Mouse (Mus musculus): ENCODE measurements at regions not wholly inside any gene's neighbourhood (a gene's known extent, or its start where the extent isn't known, plus 50 kb on each side); places are given as distances from the start of the nearest gene placed in this dataset.

DNA sequence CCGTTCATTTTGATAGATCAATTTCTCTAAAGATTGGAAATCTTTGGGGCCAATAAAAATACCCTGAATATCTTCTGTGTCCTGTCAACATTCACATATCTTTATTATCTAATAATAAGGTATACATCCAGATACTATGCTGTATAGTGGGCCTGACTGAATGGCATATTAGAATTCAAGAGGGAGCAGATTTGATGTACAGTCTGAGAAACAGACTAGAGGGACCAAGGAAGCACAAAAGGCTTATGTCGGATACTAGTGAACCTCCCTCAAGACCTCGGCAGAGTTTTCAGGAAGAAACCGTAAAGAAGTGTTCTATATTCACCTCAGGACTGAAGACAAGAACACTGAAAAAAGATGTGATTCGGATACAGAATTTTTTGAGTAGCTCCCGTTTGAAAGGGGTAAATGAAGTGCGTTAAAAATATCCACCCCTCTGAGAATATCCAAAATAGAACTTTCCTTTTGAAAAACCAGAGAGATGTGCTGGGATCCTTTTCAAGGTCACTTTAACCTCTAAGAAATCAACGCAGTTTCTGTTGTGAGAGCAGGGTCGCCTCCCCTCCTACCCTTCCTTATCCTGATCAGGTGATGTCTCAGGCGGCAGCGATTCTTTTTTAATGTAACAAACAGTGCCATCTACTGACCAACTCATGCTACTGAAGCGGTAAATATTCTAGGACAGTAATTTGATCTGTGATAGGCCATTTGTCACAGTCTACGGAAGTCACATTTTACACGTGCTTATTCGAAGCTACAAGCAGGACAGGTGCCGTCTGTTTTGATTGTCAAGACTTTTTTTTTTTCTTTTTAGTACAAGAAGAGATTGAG, 485.1 kb upstream of the Hsf2 start:
- H3K27me3 ChIP-seq (ENCODE audit: control insufficient read depth, insufficient read depth, low read length), result no peaks in the 10 kb centered on the region
- peak overlapping the region; percentile 20 for H3K4me3 ChIP-seq (ENCODE audit: low read depth, low read length)
- peak overlapping the region; percentile 27; the same call in 1 of the 2 replicates for H3K27ac ChIP-seq (ENCODE audit: low read depth)
- H3K4me1 ChIP-seq (ENCODE audit: control insufficient read depth, insufficient read depth), result no peaks in the 10 kb centered on the region
- H3K9me3 ChIP-seq (replicated peaks; ENCODE audit: control insufficient read depth, low read length), result no peaks in the 10 kb centered on the region
- TF ChIP-seq EP300 (IDR thresholded peaks at IDR 0.05; ENCODE audit: low read depth) (no peak), CTCF (IDR thresholded peaks at IDR 0.05; ENCODE audit: low read depth) (peak; percentile 80)
- peak overlapping the region; percentile 50 for H3K4me2 ChIP-seq (ENCODE audit: low read depth, low read length)
- ATAC-seq (ENCODE audit: insufficient read depth, low read depth), result peak; percentile 82
- no peak overlapping the region for H3K9ac ChIP-seq (replicated peaks; ENCODE audit: low read depth, low read length)
- H3K36me3 ChIP-seq (replicated peaks; ENCODE audit: control insufficient read depth, insufficient read depth, low read length), result no peaks in the 10 kb centered on the region
- DNase-seq (ENCODE audit: low spot score), result peak; percentile 74
- WGBS, result 21% methylated on average over 16 of the region's 16 CpGs

DNA sequence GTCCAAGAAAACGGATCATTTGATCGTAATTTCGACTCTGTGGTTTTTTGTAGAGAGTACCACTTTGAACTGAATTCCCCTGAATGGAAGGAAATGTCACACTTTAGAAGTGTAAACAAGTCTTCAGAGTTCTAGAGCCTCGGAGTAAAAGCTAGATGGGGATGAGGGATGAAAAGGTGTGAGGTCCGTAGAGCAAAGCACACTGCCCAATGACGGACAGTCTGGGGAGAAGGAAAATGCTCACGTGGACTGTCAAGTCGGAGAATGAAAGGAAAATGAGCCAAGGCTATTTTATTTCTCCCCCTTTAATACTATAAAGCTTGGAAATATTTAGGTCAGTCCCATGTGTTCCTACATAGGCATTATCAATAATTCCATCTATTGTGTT, 484.5 kb upstream of the Hsf2 start:
- H3K9ac ChIP-seq (replicated peaks; ENCODE audit: low read depth, low read length), result no peak overlapping the region
- no peaks in the 10 kb centered on the region for H3K27me3 ChIP-seq (ENCODE audit: control insufficient read depth, insufficient read depth, low read length)
- H3K9me3 ChIP-seq (replicated peaks; ENCODE audit: control insufficient read depth, low read length), result no peaks in the 10 kb centered on the region
- H3K36me3 ChIP-seq (replicated peaks; ENCODE audit: control insufficient read depth, insufficient read depth, low read length), result no peaks in the 10 kb centered on the region
- DNase-seq (ENCODE audit: low spot score) (no peak), ATAC-seq (ENCODE audit: insufficient read depth, low read depth) (no peak)
- 65% methylated on average over 8 of the region's 8 CpGs for WGBS
- H3K27ac ChIP-seq (ENCODE audit: low read depth), result no peak overlapping the region
- H3K4me3 ChIP-seq (ENCODE audit: low read depth, low read length), result no peak overlapping the region
- no peaks in the 10 kb centered on the region for H3K4me1 ChIP-seq (ENCODE audit: control insufficient read depth, insufficient read depth)
- no peak overlapping the region for H3K4me2 ChIP-seq (ENCODE audit: low read depth, low read length)
- TF ChIP-seq EP300 (IDR thresholded peaks at IDR 0.05; ENCODE audit: low read depth), result no peak
- no peak for TF ChIP-seq CTCF (IDR thresholded peaks at IDR 0.05; ENCODE audit: low read depth)

DNA sequence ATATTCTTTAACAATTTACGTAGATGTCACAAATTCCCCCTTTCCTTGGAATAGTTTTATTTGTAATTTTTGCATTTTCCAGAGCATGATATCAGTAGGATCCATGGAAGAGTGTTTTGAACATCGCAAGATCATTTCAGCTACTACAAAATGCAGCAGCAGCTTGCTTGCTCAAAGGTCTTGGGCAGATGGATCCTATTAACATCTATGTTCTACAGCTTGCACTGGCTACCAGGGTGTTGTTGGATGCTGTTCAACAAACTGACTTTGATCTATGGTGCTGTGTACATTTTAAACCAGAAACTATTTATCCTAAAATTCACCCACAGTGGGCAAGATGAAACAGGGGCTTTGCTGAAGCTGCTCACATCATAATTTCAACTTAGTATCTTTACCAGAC, 448.5 kb upstream of the Hsf2 start:
- no peak overlapping the region for H3K9ac ChIP-seq (replicated peaks; ENCODE audit: low read depth, low read length)
- no peaks in the 10 kb centered on the region for H3K9me3 ChIP-seq (replicated peaks; ENCODE audit: control insufficient read depth, low read length)
- H3K27me3 ChIP-seq (ENCODE audit: control insufficient read depth, insufficient read depth, low read length), result no peaks in the 10 kb centered on the region
- ATAC-seq (ENCODE audit: insufficient read depth, low read depth) (no peak), DNase-seq (ENCODE audit: low spot score) (no peak)
- H3K27ac ChIP-seq (ENCODE audit: low read depth), result no peak overlapping the region
- H3K4me2 ChIP-seq (ENCODE audit: low read depth, low read length), result no peak overlapping the region
- no peaks in the 10 kb centered on the region for H3K36me3 ChIP-seq (replicated peaks; ENCODE audit: control insufficient read depth, insufficient read depth, low read length)
- no peaks in the 10 kb centered on the region for H3K4me1 ChIP-seq (ENCODE audit: control insufficient read depth, insufficient read depth)
- TF ChIP-seq EP300 (IDR thresholded peaks at IDR 0.05; ENCODE audit: low read depth) (no peak), CTCF (IDR thresholded peaks at IDR 0.05; ENCODE audit: low read depth) (no peak)
- 90% methylated on average over 2 of the region's 2 CpGs for WGBS
- no peak overlapping the region for H3K4me3 ChIP-seq (ENCODE audit: low read depth, low read length)

DNA sequence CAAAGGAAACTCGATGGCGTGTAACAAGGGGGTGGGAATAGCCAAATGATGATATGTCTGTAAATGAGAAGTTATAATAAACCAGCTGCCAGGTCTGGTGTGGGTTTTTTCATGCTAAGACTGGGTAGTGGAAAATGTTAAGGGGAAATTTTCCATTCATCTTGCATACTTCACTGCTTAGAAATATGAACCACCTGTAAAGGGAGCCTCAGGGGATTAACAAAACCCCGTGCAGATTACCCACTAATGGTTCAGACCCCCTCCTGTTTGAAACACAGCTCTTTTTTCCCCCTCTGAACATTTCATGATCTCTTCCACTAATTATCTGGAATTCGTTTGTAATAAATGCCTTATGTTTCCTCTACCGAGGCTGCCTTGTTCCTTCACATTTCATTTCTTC, 446.0 kb upstream of the Hsf2 start:
- Histone ChIP-seq H3K4me2 (ENCODE audit: low read depth, low read length) (no peak overlapping the region), H3K4me3 (ENCODE audit: low read depth, low read length) (no peak overlapping the region), H3K9me3 (replicated peaks; ENCODE audit: control insufficient read depth, low read length) (no peaks in the 10 kb centered on the region), H3K27ac (ENCODE audit: low read depth) (no peak overlapping the region), H3K4me1 (ENCODE audit: control insufficient read depth, insufficient read depth) (no peaks in the 10 kb centered on the region), H3K27me3 (ENCODE audit: control insufficient read depth, insufficient read depth, low read length) (no peaks in the 10 kb centered on the region), H3K9ac (replicated peaks; ENCODE audit: low read depth, low read length) (no peak overlapping the region), H3K36me3 (replicated peaks; ENCODE audit: control insufficient read depth, insufficient read depth, low read length) (no peaks in the 10 kb centered on the region)
- TF ChIP-seq CTCF (IDR thresholded peaks at IDR 0.05; ENCODE audit: low read depth), result no peak
- TF ChIP-seq EP300 (IDR thresholded peaks at IDR 0.05; ENCODE audit: low read depth), result no peak
- DNase-seq (ENCODE audit: low spot score), result no peak
- 67% methylated on average over 5 of the region's 5 CpGs for WGBS
- ATAC-seq (ENCODE audit: insufficient read depth, low read depth), result no peak

DNA sequence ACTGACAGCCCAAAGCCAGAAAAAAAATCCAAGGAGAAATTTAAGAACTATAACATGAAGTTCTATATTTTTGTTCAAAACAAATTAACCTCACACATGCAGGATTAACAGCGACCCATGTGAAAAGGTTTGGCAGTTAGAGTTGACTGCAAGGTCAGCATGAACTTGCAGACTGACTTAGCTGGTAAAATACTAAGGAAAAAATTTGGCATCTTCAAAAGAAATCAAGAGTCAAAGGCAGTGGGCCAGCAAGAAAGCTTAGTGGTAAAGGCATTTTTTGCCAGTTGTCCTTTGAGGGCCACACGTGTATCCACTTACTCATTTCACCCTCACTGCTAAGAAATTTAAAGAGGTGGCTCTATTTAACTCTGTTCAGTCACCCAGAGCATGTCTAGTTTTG, 440.2 kb upstream of the Hsf2 start:
- H3K9ac ChIP-seq (replicated peaks; ENCODE audit: low read depth, low read length), result no peak overlapping the region
- no peaks in the 10 kb centered on the region for H3K27me3 ChIP-seq (ENCODE audit: control insufficient read depth, insufficient read depth, low read length)
- TF ChIP-seq EP300 (IDR thresholded peaks at IDR 0.05; ENCODE audit: low read depth) (no peak), CTCF (IDR thresholded peaks at IDR 0.05; ENCODE audit: low read depth) (no peak)
- DNase-seq (ENCODE audit: low spot score) (no peak), ATAC-seq (ENCODE audit: insufficient read depth, low read depth) (no peak)
- H3K4me2 ChIP-seq (ENCODE audit: low read depth, low read length), result no peak overlapping the region
- peaks cover 3% of the 10 kb centered on the region; the same call in 1 of the 2 replicates for H3K4me1 ChIP-seq (ENCODE audit: control insufficient read depth, insufficient read depth)
- no peak overlapping the region for H3K4me3 ChIP-seq (ENCODE audit: low read depth, low read length)
- no peaks in the 10 kb centered on the region for H3K9me3 ChIP-seq (replicated peaks; ENCODE audit: control insufficient read depth, low read length)
- no peak overlapping the region for H3K27ac ChIP-seq (ENCODE audit: low read depth)
- H3K36me3 ChIP-seq (replicated peaks; ENCODE audit: control insufficient read depth, insufficient read depth, low read length), result no peaks in the 10 kb centered on the region
- WGBS, result 73% methylated on average over 2 of the region's 2 CpGs

DNA sequence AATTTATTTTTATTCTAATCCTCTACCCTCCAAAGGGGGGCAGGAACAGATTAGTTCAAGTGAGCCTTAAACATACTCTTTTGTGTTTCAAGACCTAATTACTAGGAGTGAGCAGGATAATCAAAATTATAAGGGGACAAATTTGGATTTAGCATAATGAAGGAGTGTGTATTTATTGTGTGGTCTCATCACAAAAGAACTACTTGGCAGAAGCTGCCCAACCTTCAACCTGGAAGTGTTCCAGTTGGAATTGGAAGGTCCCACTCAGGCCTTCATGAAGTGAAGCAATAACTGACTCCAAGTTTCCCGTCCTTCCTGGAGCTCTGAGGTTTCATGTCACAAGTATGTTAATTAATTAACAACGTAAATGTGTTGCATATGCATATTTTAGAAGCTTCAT, 439.3 kb upstream of the Hsf2 start:
- Histone ChIP-seq H3K27me3 (ENCODE audit: control insufficient read depth, insufficient read depth, low read length) (no peaks in the 10 kb centered on the region), H3K9me3 (replicated peaks; ENCODE audit: control insufficient read depth, low read length) (no peaks in the 10 kb centered on the region), H3K4me2 (ENCODE audit: low read depth, low read length) (no peak overlapping the region), H3K36me3 (replicated peaks; ENCODE audit: control insufficient read depth, insufficient read depth, low read length) (no peaks in the 10 kb centered on the region), H3K4me1 (ENCODE audit: control insufficient read depth, insufficient read depth) (peaks cover 3% of the 10 kb centered on the region; the same call in 1 of the 2 replicates), H3K27ac (ENCODE audit: low read depth) (no peak overlapping the region), H3K9ac (replicated peaks; ENCODE audit: low read depth, low read length) (no peak overlapping the region), H3K4me3 (ENCODE audit: low read depth, low read length) (no peak overlapping the region)
- ATAC-seq (ENCODE audit: insufficient read depth, low read depth), result no peak
- 48% methylated on average over 2 of the region's 2 CpGs for WGBS
- no peak for DNase-seq (ENCODE audit: low spot score)
- TF ChIP-seq CTCF (IDR thresholded peaks at IDR 0.05; ENCODE audit: low read depth) (no peak), EP300 (IDR thresholded peaks at IDR 0.05; ENCODE audit: low read depth) (no peak)
